Mouse (Mus musculus): Measurements from ENCODE around the gene Nsd2.

Gene Nsd2

DNA sequence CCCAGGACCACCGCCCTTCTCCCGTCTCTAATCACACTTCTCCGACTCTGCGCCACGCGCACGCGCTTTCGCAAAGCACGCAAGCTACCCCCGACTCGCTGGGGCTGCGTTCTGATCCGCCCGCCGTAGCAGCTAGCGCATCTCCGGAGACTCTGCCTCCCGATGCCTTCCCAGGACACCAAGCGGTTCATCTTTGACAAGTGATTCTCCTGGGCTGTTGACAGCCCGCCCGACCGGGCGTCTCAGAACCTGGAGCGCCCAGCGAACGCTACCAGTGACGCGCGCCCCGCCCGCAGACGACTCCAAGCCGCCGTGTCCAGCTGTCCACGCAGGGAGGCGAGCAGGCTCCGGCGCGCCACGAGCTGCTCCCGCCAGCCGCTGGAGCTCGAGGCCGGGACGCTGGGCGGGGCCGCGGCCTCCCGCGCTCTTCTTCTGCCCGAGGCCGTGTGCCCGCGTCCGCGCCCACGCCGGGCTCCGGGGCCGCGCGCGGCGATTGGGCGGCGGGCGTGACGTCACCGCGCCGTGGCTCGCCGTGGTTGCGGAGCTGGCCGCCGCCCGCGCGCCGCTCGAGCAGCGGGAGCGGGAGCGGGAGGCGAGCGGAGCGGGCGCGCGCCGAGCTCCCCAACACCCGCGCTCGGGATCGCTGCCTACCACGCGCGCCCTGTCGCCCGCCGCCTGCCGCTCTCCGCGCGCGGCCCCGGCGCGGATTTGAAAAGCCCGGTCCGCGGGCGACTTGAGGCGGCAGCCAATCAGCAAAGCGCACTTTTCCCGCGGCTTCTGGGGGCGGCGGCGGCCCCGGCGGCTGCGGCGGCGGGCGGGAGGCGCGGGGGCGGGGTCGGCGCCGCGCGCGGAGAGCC lies at the start of gene Nsd2:
TSS of gene Nsd2 (plus strand) at position 850 of the 857 bp plus-strand sequence.
- peak; percentile 81 for DNase-seq (ENCODE audit: low read depth, low spot score)

DNA sequence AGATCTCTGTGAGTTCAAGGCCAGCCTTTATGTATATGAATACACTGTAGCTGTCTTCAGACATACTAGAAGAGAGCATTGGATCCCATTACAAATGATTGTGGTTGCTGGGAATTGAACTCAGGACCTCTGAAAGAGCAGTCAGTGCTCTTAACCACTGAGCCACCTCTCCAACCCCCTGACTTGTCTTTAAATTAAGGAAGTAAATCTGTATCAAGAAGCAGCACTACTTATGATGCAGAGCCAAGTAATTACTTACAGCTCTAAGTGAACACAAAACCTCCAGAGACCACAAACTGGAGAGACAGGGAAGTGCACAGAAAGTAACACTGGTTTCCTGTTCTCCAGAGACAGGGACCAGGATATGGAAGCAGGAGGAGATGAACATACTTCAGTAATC lies 43.3 kb upstream of the Nsd2 start:
- DNase-seq (ENCODE audit: low read depth, low spot score) = no peak

DNA sequence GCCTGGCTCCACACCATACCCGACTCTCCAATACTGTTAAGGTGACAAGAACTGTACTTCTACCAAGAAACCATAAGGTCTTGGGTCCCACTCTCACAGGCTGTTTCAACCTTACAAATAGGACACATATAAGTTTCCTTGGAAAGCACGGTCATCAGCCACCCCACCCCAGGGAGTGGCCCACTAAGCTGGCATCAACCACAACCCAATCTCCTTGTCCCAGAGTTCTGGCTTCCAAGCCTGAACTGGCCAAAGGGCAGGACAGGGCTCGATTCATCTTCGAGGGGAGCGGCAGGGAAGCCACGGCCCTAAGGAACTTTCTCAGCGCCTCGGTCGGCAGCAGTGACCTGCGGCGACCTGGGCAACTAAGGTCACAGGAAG lies 38.6 kb upstream of the Nsd2 start:
- no peak for DNase-seq (ENCODE audit: low read depth, low spot score)

- DNase-seq (ENCODE audit: low read depth, low spot score) = peak; percentile 81
Measured at GRCm38 (mm10) chr5:33782345-33782998, 38.1 kb upstream of the Nsd2 start, which contains the start of gene Letm1. TSS of gene Letm1 (minus strand) at chr5:33782817.

DNA sequence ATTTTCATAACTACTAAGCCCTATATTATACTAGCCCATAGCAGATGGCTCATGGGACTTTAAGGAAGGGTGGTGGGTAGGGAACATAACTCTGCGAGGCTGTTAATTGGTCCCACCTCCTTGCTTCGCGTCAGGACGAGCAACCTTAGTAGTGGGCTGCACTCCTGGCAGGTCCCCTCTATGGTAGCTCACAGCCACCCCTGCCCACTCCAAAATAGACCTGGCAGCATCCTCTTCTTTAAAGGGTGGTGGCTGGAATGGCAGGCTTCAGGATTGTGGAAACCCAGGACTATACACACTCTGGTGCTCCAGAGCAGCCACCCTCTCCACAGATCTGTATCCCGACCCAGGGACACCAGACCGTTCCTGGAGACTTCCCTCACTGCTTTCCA lies 37.5 kb upstream of the Nsd2 start:
- no peak for DNase-seq (ENCODE audit: low read depth, low spot score)

GRCm38 (mm10) chr5:33791912-33792643 lies 28.4 kb upstream of the Nsd2 start:
- DNase-seq (ENCODE audit: low read depth, low spot score) = no peak

DNA sequence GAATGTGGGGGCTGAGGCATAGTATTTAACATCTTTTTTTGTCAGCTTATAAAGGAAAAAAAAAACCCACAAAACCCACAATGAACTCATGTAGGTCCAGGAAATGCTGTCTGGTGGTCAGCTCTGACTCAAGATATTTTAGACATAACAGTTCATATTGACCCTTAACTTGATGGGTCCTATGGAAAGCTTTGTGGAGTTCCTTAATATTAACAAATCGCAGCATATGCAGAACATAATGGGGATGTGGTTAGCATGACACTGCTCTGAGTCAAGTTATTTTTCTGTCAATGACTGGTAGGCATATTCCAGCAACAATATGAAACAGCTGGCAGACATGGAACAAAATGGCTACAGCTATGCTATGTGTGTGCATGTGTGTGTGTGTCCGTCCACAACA lies 17.2 kb upstream of the Nsd2 start:
- no peak for DNase-seq (ENCODE audit: low read depth, low spot score)

DNA sequence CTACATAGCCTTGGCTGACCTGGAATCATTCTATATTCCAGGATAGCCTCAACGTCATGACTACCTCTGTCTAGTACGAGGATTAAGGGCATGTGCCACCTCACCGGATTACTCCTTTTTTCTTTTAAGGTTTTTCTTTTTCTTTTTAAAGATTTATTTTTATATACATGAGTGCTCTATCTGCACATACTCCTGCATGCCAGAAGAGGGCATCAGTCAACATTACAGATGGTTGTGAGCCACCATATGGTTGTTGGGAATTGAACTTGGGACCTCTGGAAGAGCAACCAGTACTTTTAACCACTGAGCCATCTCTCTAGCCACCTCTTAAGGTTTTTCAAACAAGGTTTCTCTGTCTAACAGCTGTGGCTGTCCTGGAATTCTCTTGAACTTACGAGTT lies 9.0 kb upstream of the Nsd2 start:
- no peak for DNase-seq (ENCODE audit: low read depth, low spot score)

GRCm38 (mm10) chr5:33816008-33816725 lies 4.4 kb upstream of the Nsd2 start:
- DNase-seq (ENCODE audit: low read depth, low spot score) = no peak

DNA sequence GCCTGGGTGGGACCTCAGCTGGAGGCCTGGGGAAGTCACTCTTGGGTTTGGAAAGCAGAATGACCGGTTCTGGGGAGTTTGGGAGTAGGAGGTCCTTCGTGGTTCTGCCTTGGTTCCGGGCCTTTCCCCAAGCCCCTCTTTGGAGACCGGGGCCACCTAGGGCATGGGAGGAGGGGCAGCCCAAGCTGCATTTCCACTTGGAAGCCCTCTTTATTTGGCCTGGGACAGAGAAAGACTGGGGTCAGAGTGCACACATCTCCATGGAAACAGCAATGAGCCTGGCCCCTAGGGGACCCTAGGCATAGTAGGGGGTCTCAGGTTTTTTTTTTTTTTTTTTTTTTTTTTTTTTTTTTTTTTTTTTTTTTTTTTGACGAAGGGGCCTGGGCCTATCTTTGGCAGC lies 2.4 kb upstream of the Nsd2 start:
- DNase-seq (ENCODE audit: low read depth, low spot score) = no peak

DNA sequence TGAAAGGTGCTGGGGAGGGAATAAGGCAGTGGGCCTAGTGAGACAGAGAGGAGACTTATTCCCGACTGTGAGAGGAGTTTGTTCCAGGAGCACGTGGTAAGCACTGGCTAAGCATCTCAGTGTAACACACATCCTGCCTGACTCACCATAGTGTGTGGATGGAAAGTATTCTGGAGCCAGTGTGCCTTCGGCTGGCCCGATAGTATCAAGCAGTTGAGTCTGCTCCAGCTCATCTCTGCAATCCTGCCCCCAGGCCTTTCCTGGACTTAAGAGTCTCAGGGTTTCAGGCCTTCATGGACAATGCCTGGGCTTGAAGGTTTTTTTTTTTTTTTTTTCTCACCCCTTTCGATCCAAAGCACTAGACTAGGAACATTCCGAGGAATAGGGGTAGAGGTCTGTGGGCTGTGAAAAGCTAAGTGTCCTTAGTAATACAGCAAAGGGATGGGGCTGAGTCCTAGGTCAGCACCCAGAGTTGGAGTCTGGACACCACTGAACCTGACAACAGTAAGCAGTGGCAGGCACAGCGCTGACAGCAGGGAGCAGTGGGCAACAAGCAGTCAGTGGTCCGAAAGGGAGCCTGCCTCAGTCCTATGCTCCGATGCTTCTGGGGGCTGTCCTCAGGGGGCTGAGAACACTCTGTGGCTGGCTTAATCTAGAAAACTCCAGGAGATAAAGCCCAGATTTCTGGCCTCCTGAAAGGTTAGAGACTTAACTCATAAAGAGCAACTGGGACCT lies 1.2 kb upstream of the Nsd2 start:
- DNase-seq (ENCODE audit: low read depth, low spot score) = no peak

- DNase-seq (ENCODE audit: low read depth, low spot score) = no peak
Measured at GRCm38 (mm10) chr5:33820733-33821621, 452 bp downstream of the Nsd2 start.

DNA sequence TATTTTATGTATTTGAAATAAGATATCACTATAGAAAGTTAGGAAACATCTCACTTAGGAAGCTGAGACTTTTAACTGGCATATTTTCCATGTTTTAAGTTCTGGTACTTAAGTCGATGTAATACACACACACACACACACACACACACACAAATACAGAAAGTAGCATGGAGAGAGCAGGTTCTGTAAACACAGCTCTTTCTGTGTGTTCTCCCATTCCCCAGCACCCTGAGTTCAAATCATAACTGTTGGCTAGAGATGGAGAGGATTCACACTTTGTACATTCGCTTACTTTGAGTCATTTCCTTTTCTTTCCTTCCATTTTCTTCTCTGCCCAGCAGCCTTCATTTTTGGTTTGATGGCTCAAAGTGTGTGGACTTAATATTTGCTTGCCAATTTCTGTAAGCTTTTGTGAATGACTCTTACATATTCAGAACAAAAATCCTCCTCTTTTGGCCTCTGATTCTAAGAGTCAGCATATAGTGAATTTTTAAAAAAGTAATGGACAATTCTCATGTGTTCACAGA lies 1.4 kb downstream of the Nsd2 start:
- no peak for DNase-seq (ENCODE audit: low read depth, low spot score)

DNA sequence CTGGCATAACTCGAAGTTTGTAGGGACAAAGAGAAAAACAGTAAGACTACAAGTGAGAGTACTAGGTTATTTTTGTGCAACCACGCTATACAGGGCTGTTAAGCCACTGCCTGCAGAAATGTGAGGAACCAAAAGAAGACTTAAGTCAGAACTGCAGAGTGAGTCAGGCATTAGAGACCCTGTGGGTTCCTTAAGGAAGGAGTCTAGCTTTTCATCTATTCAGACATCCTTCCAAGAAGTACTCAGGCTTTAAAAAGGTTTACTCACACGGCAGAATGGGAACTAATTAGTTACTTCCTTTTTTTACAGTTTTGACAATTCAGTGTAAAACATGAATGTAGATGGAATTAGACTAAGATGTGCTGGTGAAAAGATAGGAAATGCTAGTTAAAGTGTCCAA lies 1.9 kb downstream of the Nsd2 start:
- DNase-seq (ENCODE audit: low read depth, low spot score) = no peak

DNA sequence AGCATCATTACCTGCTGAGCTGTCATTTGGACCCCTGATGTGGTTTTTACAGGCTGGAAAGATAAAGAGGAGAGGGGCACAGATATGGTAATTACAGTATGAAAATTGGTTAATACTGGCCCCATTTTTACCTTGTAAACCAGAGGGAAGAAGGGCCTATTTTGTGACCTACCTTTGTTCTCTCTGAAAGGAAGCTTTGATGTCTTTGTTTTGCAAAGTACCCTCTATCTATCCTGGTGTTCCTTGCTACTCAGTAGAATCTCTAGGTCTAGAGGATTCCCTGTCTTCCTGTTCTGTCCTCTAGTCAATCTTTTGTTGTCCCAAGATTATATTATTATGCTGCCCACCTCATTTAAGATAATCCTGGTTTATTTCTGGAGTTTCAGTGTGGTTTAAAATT lies 5.5 kb downstream of the Nsd2 start:
- DNase-seq (ENCODE audit: low read depth, low spot score) = no peak

DNA sequence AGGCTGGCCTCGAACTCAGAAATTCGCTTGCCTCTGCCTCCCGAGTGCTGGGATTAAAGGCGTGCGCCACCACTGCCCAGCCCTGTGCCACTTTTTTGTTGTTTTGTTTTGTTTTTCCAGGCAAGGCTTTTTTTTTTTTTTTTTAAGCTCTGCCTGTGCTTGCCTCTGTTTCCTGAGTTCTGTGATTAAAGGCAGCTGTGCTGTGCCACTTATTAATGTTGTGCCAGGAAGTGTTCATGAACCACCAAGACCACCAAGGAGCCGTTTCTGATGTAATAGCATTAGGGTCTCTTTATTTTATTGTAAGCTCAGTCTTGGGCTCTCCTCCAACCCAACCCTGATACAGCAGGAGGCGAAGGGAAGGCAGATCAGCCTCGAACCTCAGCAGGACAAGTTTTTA lies 7.6 kb downstream of the Nsd2 start:
- DNase-seq (ENCODE audit: low read depth, low spot score) = no peak

DNA sequence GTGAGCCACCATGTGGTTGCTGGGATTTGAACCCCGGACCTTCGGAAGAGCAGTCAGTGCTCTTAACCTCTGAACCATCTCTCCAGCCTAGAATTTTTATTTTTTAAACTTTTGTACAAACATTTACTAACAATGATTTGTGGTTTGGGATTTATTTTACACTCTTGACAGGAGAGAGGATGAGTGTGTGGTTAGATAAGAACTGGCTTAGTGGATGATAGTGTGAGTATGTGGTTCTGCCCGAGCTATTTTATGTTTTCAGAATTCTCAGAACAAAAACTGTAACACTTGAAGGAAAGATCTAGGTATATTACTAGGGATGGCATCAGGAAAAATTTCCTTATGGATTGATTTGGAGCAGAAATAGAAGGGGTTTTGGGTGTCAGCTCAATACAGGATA lies 9.4 kb downstream of the Nsd2 start:
- no peak for DNase-seq (ENCODE audit: low read depth, low spot score)

GRCm38 (mm10) chr5:33830832-33831231 lies 10.3 kb downstream of the Nsd2 start:
- no peak for DNase-seq (ENCODE audit: low read depth, low spot score)

GRCm38 (mm10) chr5:33841331-33841730 lies 20.8 kb downstream of the Nsd2 start:
- DNase-seq (ENCODE audit: low read depth, low spot score) = no peak

- no peak for DNase-seq (ENCODE audit: low read depth, low spot score)
Measured at GRCm38 (mm10) chr5:33842549-33842948, 22.0 kb downstream of the Nsd2 start.
